9 mouse cellular contexts compared by ENCODE assay signal in the genomic region with DNA sequence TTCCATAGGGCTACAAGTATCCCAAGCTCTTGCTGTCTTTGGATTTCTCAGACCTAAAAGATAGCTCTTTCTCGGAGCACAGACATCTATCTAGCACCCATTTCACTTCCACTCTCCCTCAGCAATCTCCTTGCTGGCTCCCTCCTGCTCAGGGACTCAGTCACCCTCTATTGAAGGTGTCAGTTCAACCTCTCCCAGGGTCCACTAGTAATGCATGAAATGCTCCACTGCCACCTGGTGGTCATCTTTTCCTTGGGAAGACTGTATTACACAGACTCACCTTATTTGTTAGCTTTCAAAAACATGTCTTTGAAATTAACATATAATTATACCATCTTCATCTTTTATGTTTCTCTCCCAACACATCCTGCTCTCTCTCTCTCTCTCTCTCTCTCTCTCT.
DNase-seq lines count a peak whose midpoint lies in the region; ATAC-seq and TF ChIP-seq lines count a peak whose summit lies in the region.
"Had no signal": no experiment of that assay in that cellular context is flagged by ENCODE, and none has a peak within 500 bp of the region (broad histone marks: within the 10 kb centered on the region; RNA-seq: fewer than 3 reads in every experiment).

No protein-coding gene starts in this region.

- H3K4me2 ChIP-seq in hindbrain, embryonic 13.5 days, result no peak overlapping the region
- no peak overlapping the region for H3K4me2 ChIP-seq in stomach, postnatal 0 days (replicated peaks; ENCODE audit: low read depth)

- peak; percentile 34 for DNase-seq in ES-E14 (ENCODE audit: low read depth, low spot score)
- DNase-seq in R1 (ENCODE audit: low read depth, low spot score), result peak; percentile 50
- DNase-seq in embryo, embryonic 9.5 days (ENCODE audit: extremely low spot score), result peak; percentile 28
- DNase-seq in layer of hippocampus, postnatal 14 days (ENCODE audit: low spot score in 2 of 2), result peak; percentile 35 to 59
- DNase-seq in mesoderm, embryonic 11.5 days (ENCODE audit: low read depth, low spot score), result peak; percentile 64
- peak; percentile 76 for DNase-seq in stomach, postnatal 0 days (ENCODE audit: low spot score)

- TF ChIP-seq CTCF in stomach, postnatal 0 days (IDR thresholded peaks at IDR 0.05; ENCODE audit: low read depth), result peak; percentile 85

- 35% methylated on average over 1 of the region's 1 CpGs for WGBS in hindbrain, embryonic 13.5 days
- WGBS in stomach, postnatal 0 days, result 29% methylated on average over 1 of the region's 1 CpGs

- ATAC-seq in hindbrain, embryonic 13.5 days (ENCODE audit: low FRiP score), result peak; percentile 81; the same call in 1 of the 2 replicates
- ATAC-seq in stomach, postnatal 0 days (ENCODE audit: low FRiP score, low TSS enrichment), result peak; percentile 77; the same call in 1 of the 2 replicates
- ATAC-seq in monocyte, adult 5-6 weeks (replicated peaks; ENCODE audit: insufficient number of reproducible peaks, low FRiP score, low TSS enrichment, poor library complexity, severe bottlenecking), result no peak

- H3K9me3 ChIP-seq in ES-E14 (ENCODE audit: control insufficient read depth, insufficient read depth, low read depth, low read length), result no peaks in the 10 kb centered on the region
- H3K9me3 ChIP-seq in hindbrain, embryonic 13.5 days, result no peaks in the 10 kb centered on the region
- no peaks in the 10 kb centered on the region for H3K9me3 ChIP-seq in stomach, postnatal 0 days (ENCODE audit: control insufficient read depth, low read length)
- H3K9me3 ChIP-seq: megakaryocyte, embryonic 14.5 days had no signal

- H3K9ac ChIP-seq in ES-E14 (ENCODE audit: insufficient read depth, low read depth, low read length, poor library complexity, severe bottlenecking), result no peak overlapping the region
- no peak overlapping the region for H3K9ac ChIP-seq in hindbrain, embryonic 13.5 days
- no peak overlapping the region for H3K9ac ChIP-seq in stomach, postnatal 0 days (ENCODE audit: low read length)

- H3K4me3 ChIP-seq in ES-E14 (ENCODE audit: insufficient read depth in 1 of 2, low read depth in 1 of 2, low read length in 2 of 2, poor library complexity in 1 of 2, severe bottlenecking in 1 of 2), result no peak overlapping the region
- H3K4me3 ChIP-seq in hindbrain, embryonic 13.5 days, result no peak overlapping the region
- no peak overlapping the region for H3K4me3 ChIP-seq in stomach, postnatal 0 days (ENCODE audit: low read depth, low read length)
- H3K4me3 ChIP-seq: megakaryocyte, embryonic 14.5 days had no signal

- no peaks in the 10 kb centered on the region for H3K36me3 ChIP-seq in ES-E14 (ENCODE audit: control insufficient read depth, insufficient read depth, low read length, poor library complexity, severe bottlenecking)
- H3K36me3 ChIP-seq in hindbrain, embryonic 13.5 days, result no peaks in the 10 kb centered on the region
- no peaks in the 10 kb centered on the region for H3K36me3 ChIP-seq in stomach, postnatal 0 days (ENCODE audit: control insufficient read depth, insufficient read depth, low read length)

- TF ChIP-seq EP300 in stomach, postnatal 0 days (optimal IDR thresholded peaks at IDR 0.05), result no peak

- H3K4me1 ChIP-seq in ES-E14 (ENCODE audit: control insufficient read depth in 2 of 2, insufficient read depth in 2 of 2, low read length in 2 of 2, poor library complexity in 1 of 2), result no peaks in the 10 kb centered on the region
- no peaks in the 10 kb centered on the region for H3K4me1 ChIP-seq in hindbrain, embryonic 13.5 days (replicated peaks)
- no peaks in the 10 kb centered on the region for H3K4me1 ChIP-seq in stomach, postnatal 0 days (replicated peaks; ENCODE audit: control insufficient read depth, insufficient read depth)
- H3K4me1 ChIP-seq: megakaryocyte, embryonic 14.5 days had no signal

- no peak overlapping the region for H3K27ac ChIP-seq in ES-E14 (ENCODE audit: insufficient read depth, low read depth, low read length, poor library complexity, severe bottlenecking)
- no peak overlapping the region for H3K27ac ChIP-seq in hindbrain, embryonic 13.5 days
- H3K27ac ChIP-seq in stomach, postnatal 0 days (replicated peaks), result no peak overlapping the region

- no peaks in the 10 kb centered on the region for H3K27me3 ChIP-seq in hindbrain, embryonic 13.5 days
- H3K27me3 ChIP-seq in stomach, postnatal 0 days (ENCODE audit: control insufficient read depth, insufficient read depth, low read length), result no peaks in the 10 kb centered on the region
- H3K27me3 ChIP-seq: megakaryocyte, embryonic 14.5 days had no signal

- in situ Hi-C loops in ES-E14 (cut with MboI; ENCODE audit: low sequenced_read_pairs in 2 of 2, unreplicated experiment in 2 of 2), result no loop called here

TF ChIP-seq in ES-E14, 5 proteins besides CTCF, POLR2A, EP300 and RAD21:
- TF ChIP-seq HCFC1 (IDR thresholded peaks at IDR 0.05; ENCODE audit: borderline replicate concordance, insufficient read depth, low read length) (no peak), ZC3H11A (IDR thresholded peaks at IDR 0.05; ENCODE audit: borderline replicate concordance, low read depth, low read length) (no peak), CHD2 (IDR thresholded peaks at IDR 0.05; ENCODE audit: low read depth, low read length) (no peak), MAFK (IDR thresholded peaks at IDR 0.05; ENCODE audit: insufficient read depth, low read depth, low read length) (no peak), ZNF384 (IDR thresholded peaks at IDR 0.05; ENCODE audit: low read depth, low read length) (no peak)
